Mouse (Mus musculus) kidney, postnatal 0 days (tissue): Measurements from ENCODE around the gene AC109138.7. TPM values are rescaled to one million over a fixed set of nuclear protein-coding genes. Genes with fewer than 3 reads are reported as not detected.
A peak's percentile ranks its signal among the peaks of the same experiment; 100 is the strongest.

ENCODE experiments used
- ATAC-seq: fragments of 200-750 bp; cut with Nextera tagmentation; replicated peaks from 2 replicates; pipeline ENCODE4 v1.8.0; 2017; ENCODE audit warnings: low read depth, moderate number of reproducible peaks, moderate TSS enrichment, moderate library complexity; ENCODE audit not compliant: low FRiP score
- DNase-seq: peaks from one replicate; pipeline ENCODE4 v3.0.0-alpha.2; 2016; ENCODE audit warnings: low spot score
- H3K27ac ChIP-seq: fragments of 300-500 bp; sonication (generic); 2 replicates; pipeline ENCODE4 v1.5.1; 2014; ENCODE audit warnings: mild to moderate bottlenecking
- H3K27me3 ChIP-seq: fragments of 300-500 bp; sonication (generic); 2 replicates; pipeline ENCODE4 v1.6.1; 2014; ENCODE audit warnings: low read length, mixed read lengths; ENCODE audit not compliant: insufficient read depth
- H3K36me3 ChIP-seq: fragments of 300-500 bp; sonication (generic); 2 replicates; pipeline ENCODE4 v1.6.1; 2014; ENCODE audit warnings: low read length, mixed read lengths; ENCODE audit not compliant: insufficient read depth
- H3K4me1 ChIP-seq: fragments of 300-500 bp; sonication (generic); replicated peaks from 2 replicates; pipeline ENCODE4 v1.6.1; 2014; ENCODE audit warnings: antibody characterized with exemption, low read length, mixed read lengths; ENCODE audit not compliant: insufficient read depth
- H3K4me2 ChIP-seq: fragments of 300-500 bp; sonication (generic); 2 replicates; pipeline ENCODE4 v1.6.1; 2014; ENCODE audit warnings: mild to moderate bottlenecking, low read length, moderate library complexity, mixed read lengths
- H3K4me3 ChIP-seq: fragments of 300-500 bp; sonication (generic); replicated peaks from 2 replicates; pipeline ENCODE4 v1.5.1; 2014; ENCODE audit warnings: low read depth, low read length
- H3K9ac ChIP-seq: fragments of 300-500 bp; sonication (generic); 2 replicates; pipeline ENCODE4 v1.6.1; 2014; ENCODE audit warnings: low read depth, low read length
- H3K9me3 ChIP-seq: fragments of 300-500 bp; sonication (generic); replicated peaks from 2 replicates; pipeline ENCODE4 v1.6.1; 2016; ENCODE audit warnings: low read length, inconsistent platforms, mixed read lengths
- CTCF ChIP-seq: IDR thresholded peaks from 2 replicates; pipeline ENCODE4 v1.5.1; 2016; ENCODE audit warnings: antibody characterized with exemption, low read depth, mild to moderate bottlenecking, moderate library complexity
- WGBS: fragments of 180-500 bp; shearing (Covaris S2); extraction: QIAGEN DNeasy Blood & Tissue Kit; methylation state at CpG from one replicate; pipeline ENCODE4 v1.1.7; 2014; 5-methylcytosine and 5-hydroxymethylcytosine counted together
- polyA plus RNA-seq: library from polyadenylated mRNA; unstranded; fragments of >200 nt; fragmentation: Nextera tagmentation; extraction: Ambion mirVana; gene quantifications from 2 replicates; pipeline ENCODE4 v1.2.1, GENCODE M21; 2015

AC109138.7 gene
- polyA plus RNA-seq, 1 experiment from 2014 or later, result not detected

- Histone ChIP-seq H3K4me1 (peaks cover 22% of the 10 kb centered on the region), H3K9me3 (no peaks in the 10 kb centered on the region), H3K4me3 (peak overlapping the region; percentile 94), H3K27me3 (no peaks in the 10 kb centered on the region), H3K27ac (peak overlapping the region; percentile 98), H3K4me2 (peak overlapping the region; percentile 83), H3K36me3 (peaks cover 26% of the 10 kb centered on the region), H3K9ac (peak overlapping the region; percentile 99)
- ATAC-seq (peak; percentile 3; the same call in 1 of the 2 replicates), DNase-seq (no peak)
- WGBS, result under 1% methylated on average over 49 of the region's 52 CpGs
- no peak for TF ChIP-seq CTCF
Observed at GRCm38 (mm10) chr19:4192251-4192985, 21.7 kb upstream of the AC109138.7 start.

DNA sequence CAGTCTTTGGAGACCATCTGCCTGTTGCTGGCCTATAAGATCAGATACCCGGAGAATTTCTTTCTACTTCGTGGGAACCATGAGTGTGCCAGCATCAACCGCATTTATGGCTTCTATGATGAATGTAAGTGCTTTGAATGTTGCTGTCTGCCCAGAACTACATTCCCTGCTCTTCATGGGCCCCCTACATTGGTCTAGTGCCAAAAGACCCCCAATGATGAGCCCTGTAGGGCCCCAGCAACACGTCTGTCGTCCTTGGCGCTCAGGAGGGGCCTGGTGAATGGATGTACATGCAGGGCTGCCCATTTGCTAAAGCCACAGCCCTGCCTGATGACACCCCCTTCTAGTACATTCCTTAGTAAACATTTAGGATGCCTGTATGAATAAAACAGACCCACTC, 21.0 kb upstream of the AC109138.7 start:
- no peak for TF ChIP-seq CTCF
- Histone ChIP-seq H3K4me3 (peak overlapping the region; percentile 94), H3K27me3 (no peaks in the 10 kb centered on the region), H3K9ac (peak overlapping the region; percentile 99), H3K4me2 (peak overlapping the region; percentile 83), H3K36me3 (peaks cover 26% of the 10 kb centered on the region), H3K9me3 (no peaks in the 10 kb centered on the region), H3K4me1 (peaks cover 22% of the 10 kb centered on the region), H3K27ac (peak overlapping the region; percentile 98; the same call in 1 of the 2 replicates)
- WGBS, result 45% methylated on average over 6 of the region's 6 CpGs
- DNase-seq (no peak), ATAC-seq (no peak)

DNA sequence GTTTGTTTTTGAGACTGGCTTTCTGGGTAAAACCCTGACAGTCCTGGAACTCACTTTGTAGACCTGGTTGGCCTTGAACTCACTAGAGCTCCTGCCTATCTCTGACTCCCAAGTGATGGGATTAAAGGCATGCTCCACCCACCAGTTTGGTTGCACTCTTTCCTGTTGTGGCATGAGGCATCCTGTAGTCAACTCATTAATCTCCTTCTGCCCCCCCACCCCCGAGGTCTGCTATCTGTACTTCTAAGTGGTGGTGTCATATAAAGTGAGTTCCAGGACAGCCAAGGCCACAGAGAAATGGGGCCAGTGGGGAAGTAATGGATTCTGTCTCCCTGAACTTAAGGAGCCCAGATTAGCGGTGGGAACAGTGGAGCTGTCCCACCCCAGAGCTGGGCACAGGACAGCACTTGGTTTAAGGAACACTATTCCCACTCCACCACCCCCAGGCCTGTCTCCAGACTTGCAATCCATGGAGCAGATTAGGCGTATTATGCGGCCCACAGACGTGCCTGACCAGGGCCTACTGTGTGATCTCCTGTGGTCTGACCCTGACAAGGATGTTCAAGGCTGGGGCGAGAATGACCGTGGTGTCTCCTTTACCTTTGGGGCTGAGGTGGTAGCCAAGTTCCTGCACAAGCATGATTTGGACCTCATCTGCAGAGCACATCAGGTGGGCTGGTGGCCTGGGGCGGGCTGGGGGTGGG, 20.0 kb upstream of the AC109138.7 start:
- DNase-seq (no peak), ATAC-seq (no peak)
- Histone ChIP-seq H3K4me2 (no peak overlapping the region), H3K9ac (no peak overlapping the region), H3K27ac (no peak overlapping the region), H3K36me3 (peaks cover 29% of the 10 kb centered on the region), H3K4me3 (no peak overlapping the region), H3K27me3 (no peaks in the 10 kb centered on the region), H3K9me3 (no peaks in the 10 kb centered on the region), H3K4me1 (peaks cover 22% of the 10 kb centered on the region)
- 83% methylated on average over 8 of the region's 8 CpGs for WGBS
- no peak for TF ChIP-seq CTCF

GRCm38 (mm10) chr19:4194776-4195650, 19.1 kb upstream of the AC109138.7 start:
- H3K4me1 ChIP-seq, result peaks cover 22% of the 10 kb centered on the region
- H3K36me3 ChIP-seq, result peaks cover 32% of the 10 kb centered on the region
- WGBS, result 75% methylated on average over 12 of the region's 12 CpGs
- H3K9ac ChIP-seq, result no peak overlapping the region
- H3K4me3 ChIP-seq, result no peak overlapping the region
- H3K27me3 ChIP-seq, result no peaks in the 10 kb centered on the region
- no peaks in the 10 kb centered on the region for H3K9me3 ChIP-seq
- no peak for TF ChIP-seq CTCF
- H3K27ac ChIP-seq, result no peak overlapping the region
- no peak for ATAC-seq
- H3K4me2 ChIP-seq, result no peak overlapping the region
- DNase-seq, result no peak

DNA sequence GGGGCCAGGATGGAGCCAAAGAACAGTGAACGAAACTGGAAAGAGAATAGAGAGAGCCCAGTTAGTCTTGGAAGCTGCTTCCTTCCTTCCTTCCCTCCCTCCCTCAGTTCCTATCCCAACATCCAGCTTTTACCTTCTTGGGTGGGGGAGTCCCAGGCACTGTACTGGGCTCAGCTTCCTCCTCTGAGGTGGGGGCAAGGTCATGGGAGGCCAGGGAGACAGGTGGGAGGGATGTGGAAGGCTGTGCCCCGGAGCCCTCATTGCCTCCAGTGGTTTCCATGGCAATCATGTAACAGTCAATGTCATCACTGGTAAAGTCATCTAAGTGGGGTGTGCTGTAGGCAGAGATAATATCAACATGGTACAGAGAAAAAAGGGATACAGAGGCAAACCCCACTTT, 18.1 kb upstream of the AC109138.7 start:
- WGBS, result 33% methylated on average over 2 of the region's 2 CpGs
- TF ChIP-seq CTCF, result no peak
- H3K36me3 ChIP-seq, result peaks cover 32% of the 10 kb centered on the region

GRCm38 (mm10) chr19:4196548-4196947, 17.6 kb upstream of the AC109138.7 start:
- no peaks in the 10 kb centered on the region for H3K9me3 ChIP-seq
- H3K27ac ChIP-seq, result no peak overlapping the region
- WGBS, result 0% methylated on average over 5 of the region's 5 CpGs
- H3K4me3 ChIP-seq, result no peak overlapping the region
- H3K9ac ChIP-seq, result 0 out of 2 replicates have a peak overlapping the region, but pooled peaks have one; percentile 24
- H3K36me3 ChIP-seq, result peaks cover 32% of the 10 kb centered on the region
- no peaks in the 10 kb centered on the region for H3K27me3 ChIP-seq
- ATAC-seq (no peak), DNase-seq (no peak)
- H3K4me2 ChIP-seq, result no peak overlapping the region
- TF ChIP-seq CTCF, result no peak
- peaks cover 19% of the 10 kb centered on the region for H3K4me1 ChIP-seq

More for the DNA sequence above, 18.1 kb upstream of the AC109138.7 start:
- no peak for ATAC-seq
- Histone ChIP-seq H3K27ac (no peak overlapping the region), H3K4me3 (no peak overlapping the region), H3K4me1 (peaks cover 23% of the 10 kb centered on the region), H3K9me3 (no peaks in the 10 kb centered on the region), H3K27me3 (no peaks in the 10 kb centered on the region), H3K9ac (no peak overlapping the region), H3K4me2 (no peak overlapping the region)
- no peak for DNase-seq
